12 mouse cellular contexts compared by ENCODE assay signal in the genomic region with DNA sequence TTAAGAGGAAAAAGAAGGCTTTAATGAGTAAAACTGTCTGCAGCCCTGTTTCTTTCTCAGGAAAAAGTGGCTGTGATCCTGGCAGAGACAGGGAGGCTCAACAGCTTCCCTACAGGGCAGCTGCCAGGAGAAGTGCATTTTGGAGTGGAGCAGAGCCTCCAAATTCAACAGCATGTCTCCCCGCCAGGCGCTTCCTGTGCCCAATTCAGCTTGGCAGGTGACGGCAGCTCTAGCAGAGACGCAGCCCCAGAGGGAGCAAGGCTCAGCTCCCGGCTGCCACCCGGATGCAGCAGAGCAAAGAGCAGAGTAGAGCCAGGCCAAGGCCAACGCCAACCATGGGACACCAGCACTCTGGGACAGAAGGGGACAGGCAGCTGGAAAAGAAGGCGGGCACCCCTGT. TPM values are rescaled to one million over a fixed set of nuclear protein-coding genes. Genes with fewer than 3 reads are reported as not detected.
DNase-seq lines count a peak whose midpoint lies in the region; ATAC-seq lines count a peak whose summit lies in the region.
"Had no signal": no experiment of that assay in that cellular context is flagged by ENCODE, and none has a peak within 500 bp of the region (broad histone marks: within the 10 kb centered on the region; RNA-seq: fewer than 3 reads in every experiment).

No protein-coding gene starts in this region.

- peak overlapping the region; percentile 63 for H3K4me3 ChIP-seq in erythroblast, embryonic 14.5 days (replicated peaks)
- H3K4me3 ChIP-seq: limb, embryonic 13.5 days had no signal

- H3K4me1 ChIP-seq in erythroblast, embryonic 14.5 days (ENCODE audit: control insufficient read depth) = peaks cover 91% of the 10 kb centered on the region

- peaks cover 33% of the 10 kb centered on the region for H3K27me3 ChIP-seq in erythroblast, embryonic 14.5 days (ENCODE audit: control insufficient read depth)

- no peaks in the 10 kb centered on the region for H3K9me3 ChIP-seq in erythroblast, embryonic 14.5 days (ENCODE audit: control insufficient read depth, low read length)
- H3K9me3 ChIP-seq: limb, embryonic 13.5 days had no signal

- peaks cover 4% of the 10 kb centered on the region; the same call in 1 of the 2 replicates for H3K36me3 ChIP-seq in erythroblast, embryonic 14.5 days (ENCODE audit: control insufficient read depth)
- H3K36me3 ChIP-seq: limb, embryonic 13.5 days had no signal

- peak; percentile 51 for DNase-seq in right cerebral cortex, adult 18-20 months
- no peak for DNase-seq in right cerebral cortex, postnatal 25 days
- DNase-seq in layer of hippocampus, postnatal 10 days (ENCODE audit: low spot score in 2 of 2) = peak; percentile 60 to 73
- peak; percentile 55 for DNase-seq in telencephalon, adult 2 months (ENCODE audit: low read depth, low spot score)
- no peak for DNase-seq in testis, postnatal 10 days (ENCODE audit: low spot score)
- DNase-seq: heart, postnatal 36 days; kidney, adult 2 months had no signal

- no peak for ATAC-seq in erythroblast, adult 5-6 weeks (replicated peaks; ENCODE audit: low FRiP score, poor library complexity, severe bottlenecking)
- no peak for ATAC-seq in activated CD4-positive, CD25-positive, alpha-beta regulatory T cell, adult 4 months

RNA-seq across cellular contexts. Expression of gene 3100002H09Rik, which starts 3.4 kb away (rescaled TPM):
- polyA plus RNA-seq in erythroblast, embryonic 14.5 days (2012) = not detected in 2 replicates
- total RNA-seq in erythroblast, adult 5-6 weeks (2015; ENCODE audit: low replicate concordance) = not detected in 2 replicates
- not detected in 2 replicates for total RNA-seq in erythroblast, adult 5-6 weeks (2017; ENCODE audit: low replicate concordance)
- 1 to 10 TPM in 1 of 2 experiments, under 1 TPM in 1; 0.94 to 1.7 TPM for total RNA-seq in layer of hippocampus, postnatal 10 days (2021)
- polyA plus RNA-seq in activated CD4-positive, CD25-positive, alpha-beta regulatory T cell, adult 4 months (2017; shearing (Covaris generic)) = not detected
- total RNA-seq: heart, postnatal 36 days had no signal
- polyA plus RNA-seq: C2C12; kidney, adult 2 months had no signal

RNA-seq across cellular contexts. Expression of gene Pou3f1, which starts 49.4 kb away (rescaled TPM):
- 0.01 and 0.02 TPM in 2 replicates for polyA plus RNA-seq in erythroblast, embryonic 14.5 days (2012)
- not detected in 2 replicates for total RNA-seq in erythroblast, adult 5-6 weeks (2015; ENCODE audit: low replicate concordance)
- not detected in 2 replicates for total RNA-seq in erythroblast, adult 5-6 weeks (2017; ENCODE audit: low replicate concordance)
- 10 to 100 TPM; 48.6 to 55.5 TPM for total RNA-seq in layer of hippocampus, postnatal 10 days (2021)
- polyA plus RNA-seq in activated CD4-positive, CD25-positive, alpha-beta regulatory T cell, adult 4 months (2017; shearing (Covaris generic)) = not detected

Comparison
In these comparisons a context has a peak if more than half of its experiments do, and no peak if none do; other contexts are left out.
1. DNase-seq: peak in right cerebral cortex, adult 18-20 months (single experiment), layer of hippocampus, postnatal 10 days (2 of 2) and telencephalon, adult 2 months (single experiment); none in right cerebral cortex, postnatal 25 days (single experiment) and testis, postnatal 10 days (single experiment).
2. RNA of gene Pou3f1, which starts 49.4 kb away (total RNA-seq): 48.6 to 55.5 TPM in layer of hippocampus, postnatal 10 days; not detected in erythroblast, adult 5-6 weeks; every median in the first group is over 10 times any median in the second.